Mouse (Mus musculus) CD8-positive naive resting alpha-beta T cell, adult 57 days (primary cell): ENCODE results near the gene Mapk1ip1l. TPM values are rescaled to one million over a fixed set of nuclear protein-coding genes. Genes with fewer than 3 reads are reported as not detected.

Source experiments
- total RNA-seq: library from RNA; stranded (reverse); gene quantifications from one replicate; pipeline ENCODE4 v1.2.4, GENCODE M21; 2023

Gene Mapk1ip1l
- total RNA-seq: 164 TPM

DNA sequence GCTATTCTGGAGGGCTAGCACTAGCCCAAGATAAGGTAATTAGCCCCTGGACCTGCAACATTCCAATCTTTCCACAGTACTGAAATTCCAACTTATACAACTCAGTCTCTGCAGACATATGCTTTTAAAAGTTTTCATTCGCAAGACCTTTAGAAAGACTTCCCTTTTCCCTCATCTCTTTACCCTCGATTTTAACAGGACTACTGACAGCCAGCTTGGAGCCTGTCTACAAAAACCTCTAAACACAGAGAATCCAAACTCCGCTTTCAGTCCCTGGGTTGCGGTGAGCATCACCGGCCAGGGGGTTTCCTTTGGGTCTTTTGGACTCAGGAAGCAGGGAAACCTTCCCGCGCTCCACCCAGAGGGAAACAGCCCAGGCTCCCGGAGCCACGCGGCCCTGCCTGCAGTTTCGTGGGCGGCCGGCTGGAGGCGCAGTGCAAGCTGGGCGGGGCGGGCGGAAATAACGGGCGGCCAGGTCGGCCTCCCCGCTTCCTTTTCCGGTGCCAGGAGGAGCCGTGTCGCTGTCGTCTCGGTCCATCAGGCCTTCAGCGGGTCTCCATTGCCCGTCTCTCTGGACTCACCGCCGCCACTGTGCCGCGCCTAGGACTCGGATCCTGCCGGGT is at the start of gene Mapk1ip1l:
Gene Mapk1ip1l (plus strand): TSS at position 482 of the 623 bp plus-strand sequence.

DNA sequence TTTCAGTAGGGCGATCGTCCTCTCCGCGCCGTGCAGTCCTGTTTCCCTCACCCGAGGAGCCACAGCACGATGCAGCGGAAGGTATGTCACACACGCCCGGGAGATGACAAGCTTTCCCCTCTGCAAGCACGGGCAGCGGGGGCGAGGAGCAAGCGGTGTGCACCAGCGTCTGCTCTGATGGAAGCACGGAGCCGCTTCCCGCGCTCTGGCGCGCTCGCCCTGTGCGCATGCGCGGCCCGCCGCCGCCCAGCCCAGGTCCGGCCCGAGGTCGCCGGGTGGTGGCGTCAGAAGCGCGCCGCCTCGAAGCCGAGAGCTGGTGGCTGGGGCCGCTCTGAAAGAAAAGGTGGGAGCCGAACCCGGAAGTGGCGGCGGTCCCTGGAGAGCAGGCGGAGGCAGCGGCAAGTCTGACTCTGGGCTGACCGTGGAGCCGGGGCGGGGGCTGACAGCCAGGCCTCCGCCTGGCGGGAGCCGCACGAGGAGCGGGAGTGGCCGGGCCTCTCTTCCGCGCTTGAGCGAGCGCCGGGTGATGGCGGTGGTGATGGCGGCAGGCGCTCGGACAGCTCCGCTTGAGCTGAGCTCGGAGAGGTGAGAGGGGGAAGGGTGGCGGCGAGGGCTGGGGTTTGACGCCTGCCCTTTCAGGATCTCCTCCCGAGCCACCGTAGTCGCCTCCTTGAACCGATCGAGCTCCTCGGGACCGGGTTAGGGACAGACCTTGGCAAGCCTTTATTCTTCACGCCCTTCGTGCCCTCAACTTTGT is 21.3 kb upstream of the Mapk1ip1l start, which contains the start of the genes Wdhd1 and Socs4:
Gene Wdhd1 (minus strand): TSS at position 221 of the 757 bp plus-strand sequence.
Gene Socs4 (plus strand): TSS at position 295 of the 757 bp plus-strand sequence.

DNA sequence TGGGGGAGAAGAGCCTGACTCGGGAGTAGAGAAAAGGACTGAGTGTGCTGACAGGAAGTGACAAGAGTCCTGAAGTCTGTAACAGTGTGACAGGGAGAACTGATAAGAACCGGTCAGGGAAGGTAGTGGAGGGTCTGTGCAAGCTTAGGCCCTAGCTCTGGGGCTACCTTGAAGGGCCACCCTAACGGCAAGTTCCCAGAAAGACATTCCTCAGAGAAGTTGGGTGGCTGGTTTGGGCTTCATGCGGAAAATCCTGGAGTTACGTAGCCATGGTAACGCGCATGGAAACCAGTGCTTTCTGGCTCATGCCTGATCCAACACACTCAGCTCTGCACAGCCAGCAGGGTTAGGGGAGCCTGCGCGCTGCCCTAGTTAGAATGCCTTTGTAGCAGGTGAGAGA is 69.4 kb downstream of the Mapk1ip1l start, which contains the start of gene Lgals3:
Gene Lgals3 (plus strand): TSS at position 291 of the 400 bp plus-strand sequence.

Other genes starting within 250 kb of the Mapk1ip1l start
- 88.1 TPM for gene Gch1, start 108.9 kb upstream of the Mapk1ip1l start, total RNA-seq
- gene Wdhd1, start 21.4 kb upstream of the Mapk1ip1l start, total RNA-seq: 17.2 TPM
- gene Socs4, start 21.3 kb upstream of the Mapk1ip1l start, total RNA-seq: 23.1 TPM
- 4.2 TPM for gene Lgals3, start 69.5 kb downstream of the Mapk1ip1l start, total RNA-seq
- gene Dlgap5, start 120.1 kb downstream of the Mapk1ip1l start, total RNA-seq: 8.7 TPM
- gene Fbxo34, start 152.2 kb downstream of the Mapk1ip1l start, total RNA-seq: 15.1 TPM